In the genomic region with DNA sequence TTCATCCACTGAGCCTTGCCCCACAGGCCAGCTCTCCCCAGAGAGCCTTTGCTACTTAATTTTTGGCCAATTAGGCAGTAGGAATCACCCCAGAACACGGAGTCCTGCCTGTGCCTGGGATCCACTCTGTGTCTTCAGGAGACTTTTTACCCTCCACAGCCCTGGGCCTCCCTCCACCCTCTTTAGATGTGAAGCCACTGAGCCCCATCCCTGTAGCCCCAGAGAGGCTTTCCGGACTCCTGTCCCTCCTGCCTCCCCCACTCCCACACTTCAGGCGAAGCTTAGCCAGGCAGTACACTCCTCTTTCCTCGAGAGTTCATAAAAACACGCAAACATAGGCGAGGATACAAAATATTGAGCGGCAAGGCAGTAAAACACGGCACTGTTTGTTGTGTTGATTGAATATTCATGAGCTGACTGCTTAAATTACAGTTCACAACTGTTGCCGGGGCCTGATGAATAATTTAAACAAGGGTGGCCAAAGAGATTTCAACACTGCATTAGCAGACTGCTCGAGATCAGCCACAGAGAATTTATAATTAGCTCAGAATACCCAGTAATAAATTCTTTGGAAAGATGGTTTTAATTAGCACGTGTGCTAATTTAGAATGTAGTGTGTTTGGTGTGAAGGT, we compare ENCODE assay signal across 14 mouse cellular contexts.
DNase-seq lines count a peak whose midpoint lies in the region; ATAC-seq lines count a peak whose summit lies in the region.
"Had no signal": no experiment of that assay in that cellular context is flagged by ENCODE, and none has a peak within 500 bp of the region (broad histone marks: within the 10 kb centered on the region; RNA-seq: fewer than 3 reads in every experiment).

No protein-coding gene starts in this region.

- H3K4me3 ChIP-seq in forebrain, embryonic 12.5 days (replicated peaks), result no peak overlapping the region; the same call in 1 of the 2 replicates
- H3K4me3 ChIP-seq in hindbrain, embryonic 11.5 days (ENCODE audit: low read depth, low read length), result no peak overlapping the region
- H3K4me3 ChIP-seq in midbrain, embryonic 12.5 days, result no peak overlapping the region
- H3K4me3 ChIP-seq in neural tube, embryonic 15.5 days (replicated peaks), result no peak overlapping the region

- peaks cover 26% of the 10 kb centered on the region; the same call in 1 of the 2 replicates for H3K27me3 ChIP-seq in forebrain, embryonic 12.5 days
- no peaks in the 10 kb centered on the region; the same call in 1 of the 2 replicates for H3K27me3 ChIP-seq in hindbrain, embryonic 11.5 days (ENCODE audit: control insufficient read depth, insufficient read depth, low read length)
- peaks cover 14% of the 10 kb centered on the region for H3K27me3 ChIP-seq in midbrain, embryonic 12.5 days
- peaks cover 53% of the 10 kb centered on the region for H3K27me3 ChIP-seq in neural tube, embryonic 15.5 days (replicated peaks)

- peak; percentile 46 for DNase-seq in hindbrain, embryonic 11.5 days (ENCODE audit: low spot score)
- DNase-seq in heart, adult 8-10 months (ENCODE audit: low spot score), result no peak
- DNase-seq in right cerebral cortex, adult 18-20 months, result no peak
- no peak for DNase-seq in liver
- DNase-seq: adrenal gland, postnatal 14 days; cerebellum, postnatal 14 days; lung, embryonic 14.5 days; right cerebral cortex, postnatal 4 days had no signal

- peak overlapping the region; percentile 75 for H3K27ac ChIP-seq in forebrain, embryonic 12.5 days
- H3K27ac ChIP-seq in hindbrain, embryonic 11.5 days (ENCODE audit: low read depth, low read length), result no peak overlapping the region
- H3K27ac ChIP-seq in midbrain, embryonic 12.5 days (replicated peaks), result peak overlapping the region; percentile 73
- peak overlapping the region; percentile 49; the same call in 1 of the 2 replicates for H3K27ac ChIP-seq in neural tube, embryonic 15.5 days (replicated peaks)
- H3K27ac ChIP-seq: macrophage had no signal

- no peaks in the 10 kb centered on the region for H3K9me3 ChIP-seq in forebrain, embryonic 12.5 days
- no peaks in the 10 kb centered on the region for H3K9me3 ChIP-seq in hindbrain, embryonic 11.5 days (ENCODE audit: control insufficient read depth, low read length)
- no peaks in the 10 kb centered on the region for H3K9me3 ChIP-seq in midbrain, embryonic 12.5 days
- H3K9me3 ChIP-seq in neural tube, embryonic 15.5 days (replicated peaks), result no peaks in the 10 kb centered on the region
- H3K9me3 ChIP-seq: G1E had no signal

- H3K36me3 ChIP-seq in forebrain, embryonic 12.5 days (replicated peaks), result no peaks in the 10 kb centered on the region
- H3K36me3 ChIP-seq in hindbrain, embryonic 11.5 days (ENCODE audit: control insufficient read depth, insufficient read depth, low read length), result no peaks in the 10 kb centered on the region
- no peaks in the 10 kb centered on the region for H3K36me3 ChIP-seq in midbrain, embryonic 12.5 days
- no peaks in the 10 kb centered on the region for H3K36me3 ChIP-seq in neural tube, embryonic 15.5 days
- H3K36me3 ChIP-seq: G1E had no signal

- WGBS in forebrain, embryonic 12.5 days, result 19% methylated on average over 11 of the region's 11 CpGs
- WGBS in hindbrain, embryonic 11.5 days, result 36% methylated on average over 11 of the region's 11 CpGs
- 22% methylated on average over 11 of the region's 11 CpGs for WGBS in midbrain, embryonic 12.5 days
- 13% methylated on average over 11 of the region's 11 CpGs for WGBS in neural tube, embryonic 15.5 days

- ATAC-seq in forebrain, embryonic 12.5 days (ENCODE audit: low FRiP score), result peak; percentile 74
- peak; percentile 75 for ATAC-seq in hindbrain, embryonic 11.5 days (ENCODE audit: low FRiP score)
- ATAC-seq in midbrain, embryonic 12.5 days (ENCODE audit: low FRiP score, low read depth), result peak; percentile 77
- ATAC-seq in neural tube, embryonic 15.5 days (ENCODE audit: low FRiP score), result peak; percentile 43; the same call in 1 of the 2 replicates
- ATAC-seq: inflammation-experienced regulatory T-cells, adult 6 months had no signal

- peaks cover 68% of the 10 kb centered on the region for H3K4me1 ChIP-seq in forebrain, embryonic 12.5 days
- peaks cover 10% of the 10 kb centered on the region for H3K4me1 ChIP-seq in hindbrain, embryonic 11.5 days (replicated peaks; ENCODE audit: control insufficient read depth, insufficient read depth, low read length)
- peaks cover 60% of the 10 kb centered on the region for H3K4me1 ChIP-seq in midbrain, embryonic 12.5 days
- peaks cover 54% of the 10 kb centered on the region for H3K4me1 ChIP-seq in neural tube, embryonic 15.5 days

- H3K4me2 ChIP-seq in forebrain, embryonic 12.5 days, result peak overlapping the region; percentile 46
- no peak overlapping the region for H3K4me2 ChIP-seq in hindbrain, embryonic 11.5 days (replicated peaks; ENCODE audit: low read depth, low read length)
- peak overlapping the region; percentile 45 for H3K4me2 ChIP-seq in midbrain, embryonic 12.5 days (replicated peaks)
- peak overlapping the region; percentile 29; the same call in 1 of the 2 replicates for H3K4me2 ChIP-seq in neural tube, embryonic 15.5 days
- H3K4me2 ChIP-seq: lung, embryonic 14.5 days had no signal

- no peak overlapping the region for H3K9ac ChIP-seq in forebrain, embryonic 12.5 days
- no peak overlapping the region for H3K9ac ChIP-seq in hindbrain, embryonic 11.5 days (ENCODE audit: low read depth, low read length)
- H3K9ac ChIP-seq in midbrain, embryonic 12.5 days (replicated peaks), result no peak overlapping the region
- no peak overlapping the region for H3K9ac ChIP-seq in neural tube, embryonic 15.5 days (replicated peaks)
- H3K9ac ChIP-seq: lung, embryonic 14.5 days had no signal
